Mouse (Mus musculus) MEL (cell line): ENCODE measurements around the gene Med27.

Experiments
- BHLHE40 ChIP-seq: IDR thresholded peaks from 2 replicates; pipeline ENCODE4 v1.6.1; 2012; ENCODE audit warnings: low read depth, mild to moderate bottlenecking, inconsistent platforms, low read length, improper control_type of control experiment, borderline replicate concordance
- EP300 ChIP-seq, 2 experiments: IDR thresholded peaks; 2 replicates each; pipeline ENCODE4 v1.6.1; 2011; ENCODE audit warnings: improper control_type of control experiment in 2 of 2, low read length in 2 of 2, low read depth in 1 of 2, mild to moderate bottlenecking in 1 of 2
- NRF1 ChIP-seq: IDR thresholded peaks from 2 replicates; pipeline ENCODE4 v1.6.1; 2014; ENCODE audit warnings: low read depth, mild to moderate bottlenecking, inconsistent platforms, low read length, improper control_type of control experiment, moderate library complexity; ENCODE audit not compliant: poor library complexity, insufficient read depth, severe bottlenecking
- SMC3 ChIP-seq: IDR thresholded peaks from 2 replicates; pipeline ENCODE4 v1.6.1; 2011; ENCODE audit warnings: low read depth, low read length, improper control_type of control experiment

- TF ChIP-seq BHLHE40 = no peak
- TF ChIP-seq NRF1 = no peak
- TF ChIP-seq EP300 (IDR thresholded peaks at IDR 0.05; ENCODE audit: low read depth in 1 of 2, low read length in 2 of 2) = no peak
- TF ChIP-seq SMC3 = no peak
These were observed 25.6 kb downstream of the Med27 start for GRCm38 (mm10) chr2:29372176-29372575.
